Mouse (Mus musculus) E14TG2a.4 (cell line): ENCODE data around the gene Kcnn4.

ENCODE experiments used
- H3K27me3 ChIP-seq: 2 replicates; pipeline ENCODE4 v1.6.1; 2014; ENCODE audit warnings: low read length, control low read depth; ENCODE audit not compliant: insufficient read depth
- H3K36me3 ChIP-seq: 2 replicates; pipeline ENCODE4 v1.6.1; 2014; ENCODE audit warnings: low read length, control low read depth; ENCODE audit not compliant: insufficient read depth
- H3K4me1 ChIP-seq: replicated peaks from 2 replicates; pipeline ENCODE4 v1.6.1; 2014; ENCODE audit warnings: low read depth, low read length, control low read depth
- H3K4me3 ChIP-seq: replicated peaks from 2 replicates; pipeline ENCODE4 v1.5.1; 2014; ENCODE audit warnings: mild to moderate bottlenecking, low read length
- H3K9me3 ChIP-seq: 2 replicates; pipeline ENCODE4 v1.6.1; 2014; ENCODE audit warnings: low read length, control low read depth
- CTCF ChIP-seq: conservative IDR thresholded peaks from 2 replicates; pipeline ENCODE4 v1.5.1; 2014; ENCODE audit warnings: low read length
- NANOG ChIP-seq: IDR thresholded peaks from 2 replicates; pipeline ENCODE4 v1.6.1; 2014; ENCODE audit warnings: borderline replicate concordance, low read length, mixed read lengths
- POU5F1 ChIP-seq: IDR thresholded peaks from 2 replicates; pipeline ENCODE4 v1.6.1; 2014; ENCODE audit warnings: low read length, borderline replicate concordance

The Kcnn4 gene

DNA sequence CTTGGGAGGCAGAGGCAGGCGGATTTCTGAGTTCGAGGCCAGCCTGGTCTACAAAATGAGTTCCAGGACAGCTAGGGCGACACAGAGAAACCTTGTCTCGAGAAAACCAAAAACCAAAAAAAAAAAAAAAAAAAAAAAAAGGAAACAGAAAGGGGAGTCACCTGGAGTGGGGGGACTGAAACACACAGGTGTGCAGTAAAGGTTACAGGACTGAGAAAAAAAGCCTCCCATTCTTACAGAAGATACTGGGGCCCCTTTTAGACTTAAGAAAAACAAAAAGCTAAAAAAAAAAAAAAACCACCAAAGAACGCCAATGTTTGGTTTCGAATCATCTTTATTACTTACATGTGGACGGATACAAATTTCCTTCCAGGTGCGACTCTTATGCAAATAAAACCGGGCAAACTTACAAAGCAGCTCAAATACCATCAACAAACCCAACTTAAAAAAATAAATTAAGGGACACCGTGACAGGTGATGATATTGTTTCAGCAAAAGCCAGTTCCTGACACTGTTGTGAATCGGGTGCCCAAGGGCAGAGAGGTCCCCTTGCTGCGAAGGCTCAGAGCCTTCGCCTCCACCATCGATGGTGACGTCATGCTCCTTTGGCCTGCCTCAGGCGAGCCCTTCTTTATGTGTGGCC lies 12.8 kb downstream of the Kcnn4 start:
- H3K27me3 ChIP-seq, result peaks cover 57% of the 10 kb centered on the region
- H3K4me3 ChIP-seq, result no peak overlapping the region
- TF ChIP-seq CTCF (no peak), NANOG (no peak), POU5F1 (no peak)
- no peaks in the 10 kb centered on the region for H3K9me3 ChIP-seq
- peaks cover 46% of the 10 kb centered on the region for H3K4me1 ChIP-seq
- no peaks in the 10 kb centered on the region for H3K36me3 ChIP-seq

DNA sequence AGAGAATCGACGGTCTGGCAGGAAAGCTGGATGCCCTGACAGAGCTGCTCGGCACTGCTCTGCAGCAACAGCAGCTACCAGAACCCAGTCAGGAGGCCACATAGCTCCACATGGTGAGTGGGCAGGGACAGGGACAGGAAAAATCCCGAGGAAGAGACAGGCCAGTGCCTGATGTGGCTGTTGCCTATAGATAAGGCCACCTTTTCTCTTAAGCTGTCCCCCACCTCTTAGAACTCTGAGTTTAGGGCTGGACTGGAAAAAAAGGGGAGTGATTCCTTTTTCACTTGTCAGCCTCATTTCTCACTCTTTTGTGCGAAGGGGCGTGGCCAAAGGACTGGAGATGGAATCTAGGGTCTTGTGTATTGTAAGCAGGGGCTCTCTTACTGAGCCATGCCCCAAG lies 14.0 kb downstream of the Kcnn4 start:
- Histone ChIP-seq H3K27me3 (peaks cover 47% of the 10 kb centered on the region), H3K4me3 (no peak overlapping the region), H3K36me3 (no peaks in the 10 kb centered on the region), H3K9me3 (no peaks in the 10 kb centered on the region), H3K4me1 (peaks cover 46% of the 10 kb centered on the region)
- TF ChIP-seq CTCF (no peak), POU5F1 (no peak), NANOG (no peak)

- TF ChIP-seq NANOG (no peak), CTCF (peak; percentile 84), POU5F1 (no peak)
- Histone ChIP-seq H3K4me3 (no peak overlapping the region), H3K36me3 (no peaks in the 10 kb centered on the region), H3K4me1 (peaks cover 48% of the 10 kb centered on the region), H3K9me3 (no peaks in the 10 kb centered on the region), H3K27me3 (peaks cover 40% of the 10 kb centered on the region)
Measured at GRCm38 (mm10) chr7:24384827-24385226, 14.8 kb downstream of the Kcnn4 start.

- H3K4me1 ChIP-seq, result peaks cover 49% of the 10 kb centered on the region
- H3K36me3 ChIP-seq, result no peaks in the 10 kb centered on the region
- H3K4me3 ChIP-seq, result no peak overlapping the region
- H3K27me3 ChIP-seq, result peaks cover 20% of the 10 kb centered on the region
- TF ChIP-seq CTCF (no peak), POU5F1 (no peak), NANOG (no peak)
- H3K9me3 ChIP-seq, result no peaks in the 10 kb centered on the region
Measured at GRCm38 (mm10) chr7:24387059-24387556, 17.0 kb downstream of the Kcnn4 start.

DNA sequence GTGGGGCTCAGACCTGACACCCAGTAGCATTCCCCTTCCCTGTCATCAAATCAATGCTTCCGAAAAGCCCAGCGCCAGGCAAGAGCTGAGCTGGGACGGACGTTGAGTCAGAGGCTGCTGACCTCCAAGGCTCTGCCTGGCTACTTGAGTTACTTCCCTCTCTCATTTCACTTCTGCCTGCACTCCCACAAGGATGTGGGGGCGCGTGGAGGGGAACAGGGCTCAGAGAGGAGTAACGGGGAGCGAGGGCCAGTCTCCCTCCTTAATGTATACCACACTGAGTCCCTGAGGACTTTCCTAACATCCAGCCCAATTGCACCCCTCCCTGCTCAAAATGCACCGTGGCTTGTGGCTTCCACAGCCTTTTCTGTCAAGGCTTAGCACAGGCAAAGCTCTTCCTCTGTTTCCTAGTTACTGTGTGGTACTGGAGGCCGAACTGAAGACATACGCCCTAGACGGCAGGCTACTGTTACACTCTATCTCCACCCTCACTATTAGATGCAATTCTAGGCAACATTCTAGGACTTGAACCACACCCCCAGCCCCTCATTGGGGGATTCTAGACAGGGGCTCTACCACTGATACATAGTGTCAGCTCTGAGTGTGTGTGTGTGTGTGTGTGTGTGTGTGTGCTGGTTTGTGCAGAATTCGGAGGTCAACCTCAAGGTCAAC lies 19.6 kb downstream of the Kcnn4 start:
- Histone ChIP-seq H3K36me3 (no peaks in the 10 kb centered on the region), H3K9me3 (no peaks in the 10 kb centered on the region)
- TF ChIP-seq CTCF (no peak), POU5F1 (no peak), NANOG (no peak)

GRCm38 (mm10) chr7:24390512-24390911 lies 20.4 kb downstream of the Kcnn4 start:
- Histone ChIP-seq H3K36me3 (no peaks in the 10 kb centered on the region), H3K9me3 (no peaks in the 10 kb centered on the region), H3K4me1 (peaks cover 35% of the 10 kb centered on the region), H3K27me3 (no peaks in the 10 kb centered on the region), H3K4me3 (no peak overlapping the region)
- TF ChIP-seq NANOG, result no peak
- no peak for TF ChIP-seq CTCF
- TF ChIP-seq POU5F1, result no peak

More for the DNA sequence above, 19.6 kb downstream of the Kcnn4 start:
- H3K4me1 ChIP-seq, result peaks cover 35% of the 10 kb centered on the region
- H3K27me3 ChIP-seq, result peaks cover 2% of the 10 kb centered on the region
- H3K4me3 ChIP-seq, result no peak overlapping the region

- no peak overlapping the region for H3K4me3 ChIP-seq
- TF ChIP-seq NANOG (no peak), CTCF (no peak), POU5F1 (no peak)
- H3K36me3 ChIP-seq, result no peaks in the 10 kb centered on the region
- H3K4me1 ChIP-seq, result peaks cover 35% of the 10 kb centered on the region
- no peaks in the 10 kb centered on the region for H3K27me3 ChIP-seq
- no peaks in the 10 kb centered on the region for H3K9me3 ChIP-seq
Measured at GRCm38 (mm10) chr7:24391077-24391476, 21.0 kb downstream of the Kcnn4 start.

DNA sequence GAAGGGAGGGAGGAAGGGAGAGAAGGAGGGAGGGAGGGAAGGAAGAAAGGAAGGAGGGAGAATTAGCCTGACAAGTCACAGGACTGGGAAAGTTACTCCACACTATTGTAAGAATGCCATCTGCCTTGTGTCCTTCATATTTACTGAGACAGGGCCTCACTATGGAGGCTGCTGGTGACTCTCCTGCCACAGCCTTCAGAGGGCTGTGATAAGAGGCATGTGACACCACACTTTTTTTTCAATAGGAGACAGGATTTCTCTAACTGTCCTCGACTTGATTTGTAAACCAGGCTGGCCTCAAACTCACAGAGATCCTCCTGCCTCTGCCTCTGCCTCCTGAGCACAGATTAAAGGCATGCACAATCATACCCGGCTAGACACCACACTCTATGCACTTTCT lies 21.6 kb downstream of the Kcnn4 start:
- Histone ChIP-seq H3K36me3 (no peaks in the 10 kb centered on the region), H3K27me3 (no peaks in the 10 kb centered on the region), H3K4me3 (no peak overlapping the region), H3K4me1 (peaks cover 31% of the 10 kb centered on the region), H3K9me3 (no peaks in the 10 kb centered on the region)
- TF ChIP-seq NANOG (no peak), CTCF (no peak), POU5F1 (no peak)

DNA sequence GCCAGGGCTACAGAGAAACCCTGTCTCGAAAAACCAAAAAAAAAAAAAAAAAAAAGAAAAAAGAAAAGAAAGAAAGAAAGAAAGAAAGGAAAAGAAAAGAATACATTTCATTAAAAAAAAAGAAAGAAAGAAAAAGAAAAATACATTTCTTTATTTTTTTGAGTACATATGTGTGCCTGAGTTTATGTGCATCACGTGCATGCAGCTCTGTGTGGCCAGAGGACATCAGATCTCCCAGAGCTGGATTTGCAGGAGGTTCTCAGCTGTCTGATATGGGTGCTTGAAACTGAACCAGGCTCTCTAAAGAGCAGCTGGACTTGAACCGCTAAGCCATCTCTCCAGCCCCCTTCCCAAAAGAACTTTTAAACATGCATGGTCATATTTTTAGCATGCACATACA lies 24.0 kb downstream of the Kcnn4 start:
- no peaks in the 10 kb centered on the region for H3K27me3 ChIP-seq
- H3K4me3 ChIP-seq, result no peak overlapping the region
- H3K36me3 ChIP-seq, result no peaks in the 10 kb centered on the region
- TF ChIP-seq POU5F1, result no peak
- no peak for TF ChIP-seq NANOG
- TF ChIP-seq CTCF, result no peak
- peaks cover 30% of the 10 kb centered on the region for H3K4me1 ChIP-seq
- no peaks in the 10 kb centered on the region for H3K9me3 ChIP-seq
